Mouse (Mus musculus): ENCODE results near the gene Pigl. TPM values are rescaled to one million over a fixed set of nuclear protein-coding genes. Genes with fewer than 3 reads are reported as not detected.

Pigl gene
- polyA plus RNA-seq, 2 experiments: 3.5 to 4.1 TPM

GRCm38 (mm10) chr11:62493701-62494100, 35.4 kb downstream of the Pigl start:
- no peaks in the 10 kb centered on the region for H3K9me3 ChIP-seq (ENCODE audit: control insufficient read depth, low read length)
- H3K4me3 ChIP-seq (ENCODE audit: insufficient read depth in 1 of 2, low read depth in 2 of 2, low read length in 2 of 2): no peak overlapping the region
- H3K4me1 ChIP-seq (replicated peaks; ENCODE audit: control insufficient read depth in 2 of 2, insufficient read depth in 2 of 2, low read length in 1 of 2): peaks cover 0 to 19% of the 10 kb centered on the region in 2 experiments; a peak in 2 of 4 replicates
- no peak overlapping the region for H3K9ac ChIP-seq (replicated peaks)
- H3K27me3 ChIP-seq (ENCODE audit: control insufficient read depth, insufficient read depth, low read length): no peaks in the 10 kb centered on the region
- 85% methylated on average over 6 of the region's 6 CpGs for WGBS (ENCODE audit: insufficient replicate concordance)
- no peak for ATAC-seq (ENCODE audit: insufficient read depth)
- DNase-seq (ENCODE audit: low read depth in 3 of 3, low spot score in 3 of 3): no peak
- H3K36me3 ChIP-seq (replicated peaks; ENCODE audit: control insufficient read depth, insufficient read depth, low read depth): no peaks in the 10 kb centered on the region
- H3K27ac ChIP-seq: no peak overlapping the region
- no peak for TF ChIP-seq CTCF (IDR thresholded peaks at IDR 0.05; ENCODE audit: low read depth)
- no peak for TF ChIP-seq EP300 (IDR thresholded peaks at IDR 0.05; ENCODE audit: low read depth)
- H3K4me2 ChIP-seq (ENCODE audit: low read depth): no peak overlapping the region

GRCm38 (mm10) chr11:62494754-62495275, 36.6 kb downstream of the Pigl start:
- no peaks in the 10 kb centered on the region for H3K36me3 ChIP-seq (replicated peaks; ENCODE audit: control insufficient read depth, insufficient read depth, low read depth)
- no peaks in the 10 kb centered on the region for H3K27me3 ChIP-seq (ENCODE audit: control insufficient read depth, insufficient read depth, low read length)
- no peaks in the 10 kb centered on the region for H3K9me3 ChIP-seq (ENCODE audit: control insufficient read depth, low read length)
- DNase-seq (ENCODE audit: low read depth in 3 of 3, low spot score in 3 of 3) (peak in 1 of 3 experiments; percentile 22), ATAC-seq (ENCODE audit: insufficient read depth) (peak; percentile 72)
- no peak overlapping the region for H3K4me3 ChIP-seq (ENCODE audit: insufficient read depth in 1 of 2, low read depth in 2 of 2, low read length in 2 of 2)
- H3K4me2 ChIP-seq (ENCODE audit: low read depth): peak overlapping the region; percentile 16; the same call in 1 of the 2 replicates
- peaks cover 0 to 17% of the 10 kb centered on the region in 2 experiments; a peak in 2 of 4 replicates for H3K4me1 ChIP-seq (replicated peaks; ENCODE audit: control insufficient read depth in 2 of 2, insufficient read depth in 2 of 2, low read length in 1 of 2)
- no peak overlapping the region for H3K27ac ChIP-seq
- WGBS (ENCODE audit: insufficient replicate concordance): 22% methylated on average over 6 of the region's 6 CpGs
- no peak overlapping the region for H3K9ac ChIP-seq (replicated peaks)
- no peak for TF ChIP-seq EP300 (IDR thresholded peaks at IDR 0.05; ENCODE audit: low read depth)
- no peak for TF ChIP-seq CTCF (IDR thresholded peaks at IDR 0.05; ENCODE audit: low read depth)

- 55% methylated on average over 10 of the region's 10 CpGs for WGBS (ENCODE audit: insufficient replicate concordance)
- Histone ChIP-seq H3K4me1 (replicated peaks; ENCODE audit: control insufficient read depth in 2 of 2, insufficient read depth in 2 of 2, low read length in 1 of 2) (peaks cover 0 to 17% of the 10 kb centered on the region in 2 experiments; a peak in 2 of 4 replicates), H3K27me3 (ENCODE audit: control insufficient read depth, insufficient read depth, low read length) (no peaks in the 10 kb centered on the region), H3K9me3 (ENCODE audit: control insufficient read depth, low read length) (no peaks in the 10 kb centered on the region), H3K9ac (replicated peaks) (no peak overlapping the region), H3K27ac (no peak overlapping the region), H3K4me2 (ENCODE audit: low read depth) (peak overlapping the region; percentile 16; the same call in 1 of the 2 replicates), H3K4me3 (ENCODE audit: insufficient read depth in 1 of 2, low read depth in 2 of 2, low read length in 2 of 2) (no peak overlapping the region), H3K36me3 (replicated peaks; ENCODE audit: control insufficient read depth, insufficient read depth, low read depth) (no peaks in the 10 kb centered on the region)
- DNase-seq (ENCODE audit: low read depth in 3 of 3, low spot score in 3 of 3) (no peak), ATAC-seq (ENCODE audit: insufficient read depth) (peak; percentile 45)
- TF ChIP-seq CTCF (IDR thresholded peaks at IDR 0.05; ENCODE audit: low read depth) (no peak), EP300 (IDR thresholded peaks at IDR 0.05; ENCODE audit: low read depth) (no peak)
These were observed 37.1 kb downstream of the Pigl start for GRCm38 (mm10) chr11:62495276-62495801.

- H3K4me2 ChIP-seq (ENCODE audit: low read depth): no peak overlapping the region
- no peaks in the 10 kb centered on the region for H3K27me3 ChIP-seq (ENCODE audit: control insufficient read depth, insufficient read depth, low read length)
- no peak overlapping the region for H3K27ac ChIP-seq
- no peak for ATAC-seq (ENCODE audit: insufficient read depth)
- H3K4me3 ChIP-seq (ENCODE audit: insufficient read depth in 1 of 2, low read depth in 2 of 2, low read length in 2 of 2): no peak overlapping the region
- H3K4me1 ChIP-seq (replicated peaks; ENCODE audit: control insufficient read depth in 2 of 2, insufficient read depth in 2 of 2, low read length in 1 of 2): peaks cover 0 to 17% of the 10 kb centered on the region in 2 experiments; a peak in 2 of 4 replicates
- no peaks in the 10 kb centered on the region for H3K9me3 ChIP-seq (ENCODE audit: control insufficient read depth, low read length)
- peak in 1 of 3 experiments; percentile 31 for DNase-seq (ENCODE audit: low read depth in 3 of 3, low spot score in 3 of 3)
- TF ChIP-seq CTCF (IDR thresholded peaks at IDR 0.05; ENCODE audit: low read depth) (peak; percentile 80), EP300 (IDR thresholded peaks at IDR 0.05; ENCODE audit: low read depth) (no peak)
- H3K9ac ChIP-seq (replicated peaks): no peak overlapping the region
- 33% methylated on average over 5 of the region's 5 CpGs for WGBS (ENCODE audit: insufficient replicate concordance)
- H3K36me3 ChIP-seq (replicated peaks; ENCODE audit: control insufficient read depth, insufficient read depth, low read depth): no peaks in the 10 kb centered on the region
These were observed 38.0 kb downstream of the Pigl start for GRCm38 (mm10) chr11:62496151-62496715.

GRCm38 (mm10) chr11:62497181-62497580, 38.9 kb downstream of the Pigl start:
- TF ChIP-seq EP300 (IDR thresholded peaks at IDR 0.05; ENCODE audit: low read depth) (no peak), CTCF (IDR thresholded peaks at IDR 0.05; ENCODE audit: low read depth) (no peak)
- no peaks in the 10 kb centered on the region for H3K27me3 ChIP-seq (ENCODE audit: control insufficient read depth, insufficient read depth, low read length)
- H3K4me1 ChIP-seq (replicated peaks; ENCODE audit: control insufficient read depth in 2 of 2, insufficient read depth in 2 of 2, low read length in 1 of 2): peaks cover 0 to 17% of the 10 kb centered on the region in 2 experiments; a peak in 2 of 4 replicates
- WGBS (ENCODE audit: insufficient replicate concordance): 53% methylated on average over 3 of the region's 3 CpGs
- no peak overlapping the region for H3K27ac ChIP-seq
- H3K36me3 ChIP-seq (replicated peaks; ENCODE audit: control insufficient read depth, insufficient read depth, low read depth): no peaks in the 10 kb centered on the region
- no peak for ATAC-seq (ENCODE audit: insufficient read depth)
- no peak overlapping the region for H3K9ac ChIP-seq (replicated peaks)
- no peak overlapping the region for H3K4me2 ChIP-seq (ENCODE audit: low read depth)
- DNase-seq (ENCODE audit: low read depth in 3 of 3, low spot score in 3 of 3): no peak
- H3K9me3 ChIP-seq (ENCODE audit: control insufficient read depth, low read length): no peaks in the 10 kb centered on the region
- no peak overlapping the region for H3K4me3 ChIP-seq (ENCODE audit: insufficient read depth in 1 of 2, low read depth in 2 of 2, low read length in 2 of 2)

Measured in liver, embryonic 14.5 days (tissue).